Mouse (Mus musculus) testis, adult 2 months (tissue): ENCODE results near the gene Chl1.

Experiments used
- CTCF ChIP-seq: fragments of 200-500 bp; IDR thresholded peaks from 2 replicates; pipeline ENCODE4 v1.5.1; 2012; ENCODE audit warnings: low read depth, mild to moderate bottlenecking, inconsistent platforms, low read length, moderate library complexity; ENCODE audit not compliant: control insufficient read depth, insufficient read depth, insufficient replicate concordance
- POLR2A ChIP-seq: fragments of 200-500 bp; IDR thresholded peaks from 2 replicates; pipeline ENCODE4 v1.6.1; 2012; ENCODE audit warnings: low read depth, mild to moderate bottlenecking, inconsistent platforms, low read length, moderate library complexity; ENCODE audit not compliant: control insufficient read depth

GRCm38 (mm10) chr6:103612626-103613025 lies 102.2 kb downstream of the Chl1 start:
- no peak for TF ChIP-seq CTCF
- no peak for TF ChIP-seq POLR2A
